Mouse (Mus musculus) forebrain, embryonic 13.5 days (tissue): Measurements from ENCODE around the gene Rsl24d1. TPM values are rescaled to one million over a fixed set of nuclear protein-coding genes. Genes with fewer than 3 reads are reported as not detected.
"Not testable (repeated sequence)": the region's sequence is repeated elsewhere in the genome, so short reads cannot be mapped to it uniquely, and the experiment has no call there.

Source experiments
- ATAC-seq: fragments of 200-750 bp; cut with Nextera tagmentation; 2 replicates; pipeline ENCODE4 v1.8.0; 2017
- H3K27ac ChIP-seq: fragments of 300-500 bp; sonication (generic); 2 replicates; pipeline ENCODE4 v1.5.1; 2015; ENCODE audit warnings: inconsistent platforms, mild to moderate bottlenecking, moderate library complexity
- H3K27me3 ChIP-seq: fragments of 300-500 bp; sonication (generic); 2 replicates; pipeline ENCODE4 v1.6.1; 2015; ENCODE audit warnings: mild to moderate bottlenecking, inconsistent platforms
- H3K36me3 ChIP-seq: fragments of 300-500 bp; sonication (generic); 2 replicates; pipeline ENCODE4 v1.6.1; 2015; ENCODE audit warnings: mild to moderate bottlenecking, inconsistent platforms; ENCODE audit not compliant: poor library complexity, severe bottlenecking
- H3K4me1 ChIP-seq: fragments of 300-500 bp; sonication (generic); 2 replicates; pipeline ENCODE4 v1.6.1; 2015; ENCODE audit warnings: inconsistent platforms
- H3K4me2 ChIP-seq: fragments of 300-500 bp; sonication (generic); 2 replicates; pipeline ENCODE4 v1.6.1; 2015; ENCODE audit warnings: inconsistent platforms, mild to moderate bottlenecking, moderate library complexity
- H3K4me3 ChIP-seq: fragments of 300-500 bp; sonication (generic); 2 replicates; pipeline ENCODE4 v1.5.1; 2015; ENCODE audit warnings: mild to moderate bottlenecking, inconsistent platforms
- H3K9ac ChIP-seq: fragments of 300-500 bp; sonication (generic); 2 replicates; pipeline ENCODE4 v1.6.1; 2015; ENCODE audit warnings: mild to moderate bottlenecking, inconsistent platforms
- H3K9me3 ChIP-seq: fragments of 300-500 bp; sonication (generic); replicated peaks from 2 replicates; pipeline ENCODE4 v1.6.1; 2016; ENCODE audit warnings: inconsistent platforms
- WGBS: fragments of 180-500 bp; shearing (Covaris S2); methylation state at CpG from one replicate; pipeline ENCODE4 v1.1.7; 2015; 5-methylcytosine and 5-hydroxymethylcytosine counted together
- polyA plus RNA-seq: library from polyadenylated mRNA; unstranded; fragments of >200 nt; fragmentation: Nextera tagmentation; extraction: Ambion mirVana; gene quantifications from 2 replicates; pipeline ENCODE4 v1.2.1, GENCODE M21; 2015

Gene Rsl24d1
- 133 and 137 TPM in 2 replicates for polyA plus RNA-seq

- Histone ChIP-seq H3K27ac (peak within 1 kb of the TSS; percentile 66), H3K9ac (peak within 1 kb of the TSS; percentile 82), H3K4me1 (peaks cover 7% of the 10 kb centered on the region), H3K36me3 (peaks cover 29% of the 10 kb centered on the region), H3K4me2 (peak within 1 kb of the TSS; percentile 68), H3K4me3 (peak within 1 kb of the TSS; percentile 85), H3K27me3 (0 out of 2 replicates have a peak, but pooled peaks cover 3% of the 10 kb centered on the region), H3K9me3 (no peaks in the 10 kb centered on the region)
- whole genome bisulfite sequencing = under 1% methylated on average over 64 of the region's 64 CpGs
- peak; percentile 98 for ATAC-seq
Observed at GRCm38 (mm10) chr9:73112919-73113906, at the start of gene Rsl24d1. Gene Rsl24d1, plus strand, starts transcription at chr9:73113426.

GRCm38 (mm10) chr9:73063621-73064290 lies 49.5 kb upstream of the Rsl24d1 start:
- H3K4me1 ChIP-seq = 0 out of 2 replicates have a peak, but pooled peaks cover 2% of the 10 kb centered on the region
- no peaks in the 10 kb centered on the region for H3K9me3 ChIP-seq
- H3K27ac ChIP-seq = no peak overlapping the region
- H3K9ac ChIP-seq = no peak overlapping the region
- peak overlapping the region; percentile 29 for H3K4me2 ChIP-seq
- ATAC-seq = no peak
- no peaks in the 10 kb centered on the region for H3K27me3 ChIP-seq
- H3K36me3 ChIP-seq = no peaks in the 10 kb centered on the region
- 36% methylated on average over 15 of the region's 15 CpGs for WGBS
- no peak overlapping the region for H3K4me3 ChIP-seq

- Histone ChIP-seq H3K9me3 (no peaks in the 10 kb centered on the region), H3K9ac (no peak overlapping the region), H3K4me2 (no peak overlapping the region), H3K27ac (no peak overlapping the region), H3K4me3 (no peak overlapping the region), H3K4me1 (0 out of 2 replicates have a peak, but pooled peaks cover 2% of the 10 kb centered on the region), H3K36me3 (no peaks in the 10 kb centered on the region), H3K27me3 (no peaks in the 10 kb centered on the region)
- ATAC-seq = 0 out of 2 replicates have a peak, but pooled peaks have one; percentile 50
- 48% methylated on average over 10 of the region's 10 CpGs for WGBS
Observed at GRCm38 (mm10) chr9:73067086-73067485, 46.1 kb upstream of the Rsl24d1 start.

- Histone ChIP-seq H3K4me1 (0 out of 2 replicates have a peak, but pooled peaks cover 2% of the 10 kb centered on the region), H3K4me3 (no peak overlapping the region), H3K36me3 (no peaks in the 10 kb centered on the region), H3K9me3 (no peaks in the 10 kb centered on the region), H3K9ac (no peak overlapping the region), H3K27me3 (no peaks in the 10 kb centered on the region), H3K4me2 (no peak overlapping the region), H3K27ac (no peak overlapping the region)
- WGBS = 78% methylated on average over 6 of the region's 6 CpGs
- ATAC-seq = no peak
Observed at GRCm38 (mm10) chr9:73068230-73068679, 45.0 kb upstream of the Rsl24d1 start.

- no peak for ATAC-seq
- Histone ChIP-seq H3K27me3 (no peaks in the 10 kb centered on the region), H3K9ac (no peak overlapping the region), H3K4me2 (no peak overlapping the region), H3K9me3 (no peaks in the 10 kb centered on the region), H3K36me3 (no peaks in the 10 kb centered on the region), H3K27ac (no peak overlapping the region), H3K4me1 (no peaks in the 10 kb centered on the region), H3K4me3 (no peak overlapping the region)
- WGBS = 94% methylated on average over 6 of the region's 6 CpGs
Observed at GRCm38 (mm10) chr9:73068688-73069087, 44.5 kb upstream of the Rsl24d1 start.

GRCm38 (mm10) chr9:73070971-73071659 lies 42.1 kb upstream of the Rsl24d1 start:
- H3K36me3 ChIP-seq = no peaks in the 10 kb centered on the region
- H3K4me1 ChIP-seq = no peaks in the 10 kb centered on the region
- no peak for ATAC-seq
- H3K27ac ChIP-seq = no peak overlapping the region
- WGBS = 82% methylated on average over 10 of the region's 10 CpGs
- H3K9me3 ChIP-seq = no peaks in the 10 kb centered on the region
- H3K27me3 ChIP-seq = no peaks in the 10 kb centered on the region
- no peak overlapping the region for H3K4me2 ChIP-seq
- H3K9ac ChIP-seq = no peak overlapping the region
- H3K4me3 ChIP-seq = no peak overlapping the region

- Histone ChIP-seq H3K27ac (no peak overlapping the region), H3K4me2 (no peak overlapping the region), H3K4me3 (no peak overlapping the region), H3K4me1 (no peaks in the 10 kb centered on the region), H3K9me3 (no peaks in the 10 kb centered on the region), H3K9ac (no peak overlapping the region), H3K27me3 (no peaks in the 10 kb centered on the region), H3K36me3 (no peaks in the 10 kb centered on the region)
- WGBS = 84% methylated on average over 8 of the region's 8 CpGs
- no peak for ATAC-seq
Observed at GRCm38 (mm10) chr9:73072426-73072825, 40.8 kb upstream of the Rsl24d1 start.

GRCm38 (mm10) chr9:73073169-73073568 lies 40.1 kb upstream of the Rsl24d1 start:
- no peaks in the 10 kb centered on the region for H3K9me3 ChIP-seq
- ATAC-seq = no peak
- H3K4me3 ChIP-seq = no peak overlapping the region
- H3K36me3 ChIP-seq = no peaks in the 10 kb centered on the region
- no peaks in the 10 kb centered on the region for H3K4me1 ChIP-seq
- no peak overlapping the region for H3K27ac ChIP-seq
- WGBS = 92% methylated on average over 5 of the region's 5 CpGs
- H3K4me2 ChIP-seq = no peak overlapping the region
- H3K9ac ChIP-seq = no peak overlapping the region
- no peaks in the 10 kb centered on the region for H3K27me3 ChIP-seq

- 83% methylated on average over 11 of the region's 12 CpGs for WGBS
- H3K4me2 ChIP-seq, ATAC-seq, H3K9ac ChIP-seq, H3K36me3 ChIP-seq, H3K9me3 ChIP-seq, H3K27ac ChIP-seq, H3K27me3 ChIP-seq, H3K4me3 ChIP-seq, H3K4me1 ChIP-seq: not testable (repeated sequence)
Observed at GRCm38 (mm10) chr9:73079349-73079748, 33.9 kb upstream of the Rsl24d1 start.

GRCm38 (mm10) chr9:73079801-73080325 lies 33.4 kb upstream of the Rsl24d1 start:
- no peak overlapping the region for H3K27ac ChIP-seq
- H3K4me1 ChIP-seq = no peaks in the 10 kb centered on the region
- no peak overlapping the region for H3K4me3 ChIP-seq
- H3K36me3 ChIP-seq = no peaks in the 10 kb centered on the region
- no peak overlapping the region for H3K4me2 ChIP-seq
- ATAC-seq = no peak
- H3K9me3 ChIP-seq = no peaks in the 10 kb centered on the region
- no peaks in the 10 kb centered on the region for H3K27me3 ChIP-seq
- WGBS = 37% methylated on average over 7 of the region's 7 CpGs
- H3K9ac ChIP-seq = no peak overlapping the region

GRCm38 (mm10) chr9:73082291-73083000 lies 30.8 kb upstream of the Rsl24d1 start:
- Histone ChIP-seq H3K27ac (no peak overlapping the region), H3K4me1 (no peaks in the 10 kb centered on the region), H3K4me2 (no peak overlapping the region), H3K9ac (no peak overlapping the region), H3K9me3 (no peaks in the 10 kb centered on the region), H3K4me3 (no peak overlapping the region), H3K27me3 (no peaks in the 10 kb centered on the region), H3K36me3 (no peaks in the 10 kb centered on the region)
- no peak for ATAC-seq
- WGBS = 80% methylated on average over 8 of the region's 8 CpGs
